Mouse (Mus musculus) MEL (cell line): ENCODE data around the gene Pkd1l2.

ENCODE experiments used
- CHD2 ChIP-seq: IDR thresholded peaks from 2 replicates; pipeline ENCODE4 v1.6.1; 2011; ENCODE audit warnings: low read length, improper control_type of control experiment
- CTCF ChIP-seq, 3 experiments: IDR thresholded peaks in 2 of 3; conservative IDR thresholded peaks in 1 of 3; 2 replicates each; pipeline ENCODE4 v1.5.1; 2011 to 2012; ENCODE audit warnings: low read length in 3 of 3, low read depth in 2 of 3, mild to moderate bottlenecking in 2 of 3, improper control_type of control experiment in 1 of 3, inconsistent platforms in 1 of 3, mixed read lengths in 1 of 3, moderate library complexity in 1 of 3; ENCODE audit not compliant: control insufficient read depth in 1 of 3, insufficient read depth in 1 of 3, poor library complexity in 1 of 3, severe bottlenecking in 1 of 3
- MAX ChIP-seq: IDR thresholded peaks from 2 replicates; pipeline ENCODE4 v1.6.1; 2011; ENCODE audit warnings: low read length, improper control_type of control experiment
- MAZ ChIP-seq: IDR thresholded peaks from 2 replicates; pipeline ENCODE4 v1.6.1; 2012; ENCODE audit warnings: low read depth, mild to moderate bottlenecking, inconsistent platforms, low read length, improper control_type of control experiment
- MEF2A ChIP-seq: IDR thresholded peaks from 2 replicates; pipeline ENCODE4 v1.6.1; 2014; ENCODE audit warnings: low read depth, mild to moderate bottlenecking, inconsistent platforms, low read length, improper control_type of control experiment; ENCODE audit not compliant: poor library complexity, insufficient replicate concordance, severe bottlenecking; ENCODE audit errors: extremely low read depth
- POLR2A ChIP-seq, 2 experiments: IDR thresholded peaks; 2 replicates each; pipeline ENCODE4 v1.6.1; 2011 to 2012; ENCODE audit warnings: low read length in 2 of 2, mild to moderate bottlenecking in 2 of 2, control low read depth in 1 of 2, improper control_type of control experiment in 1 of 2, low read depth in 1 of 2, moderate library complexity in 1 of 2; ENCODE audit not compliant: control insufficient read depth in 1 of 2, insufficient read depth in 1 of 2, poor library complexity in 1 of 2
- ZNF384 ChIP-seq: IDR thresholded peaks from 2 replicates; pipeline ENCODE4 v1.6.1; 2012; ENCODE audit warnings: low read depth, mild to moderate bottlenecking, inconsistent platforms, low read length, improper control_type of control experiment

GRCm38 (mm10) chr8:117068294-117068693 lies 14.0 kb downstream of the Pkd1l2 start:
- TF ChIP-seq MEF2A (no peak), CHD2 (no peak), POLR2A (IDR thresholded peaks at IDR 0.05; ENCODE audit: control insufficient read depth in 1 of 2, insufficient read depth in 1 of 2, low read depth in 1 of 2, low read length in 2 of 2, poor library complexity in 1 of 2) (no peak), CTCF (IDR thresholded peaks at IDR 0.05 in 2 of 3, conservative IDR thresholded peaks at IDR 0.05 in 1 of 3; ENCODE audit: control insufficient read depth in 1 of 3, insufficient read depth in 1 of 3, low read depth in 2 of 3, low read length in 3 of 3, poor library complexity in 1 of 3, severe bottlenecking in 1 of 3) (no peak), ZNF384 (no peak), MAZ (no peak), MAX (no peak)
